In genomic region chr16:9485291-9485690, GRCm38 (mm10) we compare ENCODE assay signal across 25 mouse cellular contexts.
"Had no signal": no experiment of that assay in that cellular context is flagged by ENCODE, and none has a peak within 500 bp of the region (broad histone marks: within the 10 kb centered on the region; RNA-seq: fewer than 3 reads in every experiment).

No protein-coding gene starts in this region.

- H3K9me3 ChIP-seq: heart, embryonic 10.5 days; heart, embryonic 12.5 days; hindbrain, embryonic 10.5 days; hindbrain, embryonic 12.5 days; intestine, embryonic 15.5 days; kidney, embryonic 15.5 days; limb, embryonic 10.5 days; limb, embryonic 12.5 days had no signal

- H3K4me1 ChIP-seq: heart, embryonic 10.5 days; heart, embryonic 12.5 days; hindbrain, embryonic 10.5 days; hindbrain, embryonic 12.5 days; intestine, embryonic 15.5 days; kidney, embryonic 15.5 days; limb, embryonic 10.5 days; limb, embryonic 12.5 days had no signal

- H3K27ac ChIP-seq: gastrocnemius, adult 2 months; heart, embryonic 10.5 days; hindbrain, embryonic 10.5 days; hindbrain, embryonic 12.5 days; hindbrain, embryonic 14.5 days; intestine, embryonic 15.5 days; kidney, embryonic 15.5 days; layer of hippocampus, adult 2 months; left cerebral cortex, adult 2 months; limb, embryonic 10.5 days; limb, embryonic 12.5 days had no signal

- H3K4me2 ChIP-seq: heart, embryonic 12.5 days; hindbrain, embryonic 12.5 days; hindbrain, embryonic 14.5 days; intestine, embryonic 15.5 days; kidney, embryonic 15.5 days; limb, embryonic 12.5 days had no signal

- DNase-seq: gastrocnemius, adult 2 months; gastrocnemius, postnatal 10 days; gastrocnemius, postnatal 25 days; heart, adult 18-20 months; heart, postnatal 10 days; heart, postnatal 4 days; kidney, adult 8-10 months; kidney, postnatal 10 days; kidney, postnatal 25 days; kidney, postnatal 4 days had no signal

- H3K9ac ChIP-seq: heart, embryonic 12.5 days; hindbrain, embryonic 12.5 days; hindbrain, embryonic 14.5 days; intestine, embryonic 15.5 days; kidney, embryonic 15.5 days; limb, embryonic 12.5 days had no signal

- H3K4me3 ChIP-seq: gastrocnemius, adult 2 months; heart, embryonic 10.5 days; heart, embryonic 12.5 days; hindbrain, embryonic 10.5 days; hindbrain, embryonic 12.5 days; intestine, embryonic 15.5 days; kidney, embryonic 15.5 days; layer of hippocampus, adult 2 months; left cerebral cortex, adult 2 months; limb, embryonic 10.5 days; limb, embryonic 12.5 days had no signal

- ATAC-seq: forebrain, embryonic 16.5 days; hindbrain, embryonic 16.5 days; inflammation-experienced regulatory T-cells, adult 6 months; intestine, embryonic 15.5 days; intestine, postnatal 0 days had no signal

- H3K27me3 ChIP-seq: heart, embryonic 12.5 days; hindbrain, embryonic 12.5 days; intestine, embryonic 15.5 days; limb, embryonic 12.5 days had no signal

- H3K36me3 ChIP-seq: heart, embryonic 10.5 days; heart, embryonic 12.5 days; hindbrain, embryonic 10.5 days; hindbrain, embryonic 12.5 days; intestine, embryonic 15.5 days; kidney, embryonic 15.5 days; limb, embryonic 10.5 days; limb, embryonic 12.5 days had no signal
